Mouse (Mus musculus): ENCODE results near the gene Plek2.
"Not testable (repeated sequence)": the region's sequence is repeated elsewhere in the genome, so short reads cannot be mapped to it uniquely, and the experiment has no call there.

Gene Plek2

GRCm38 (mm10) chr12:78906707-78907162 is at the start of gene Plek2:
Gene Plek2, minus strand, starts transcription at chr12:78906964.
- DNase-seq: peak; percentile 78

- no peak for DNase-seq
Measured at GRCm38 (mm10) chr12:78956405-78956804, 49.6 kb upstream of the Plek2 start.

- DNase-seq: no peak
Measured at GRCm38 (mm10) chr12:78952484-78952883, 45.7 kb upstream of the Plek2 start.

GRCm38 (mm10) chr12:78952053-78952452 is 45.3 kb upstream of the Plek2 start:
- DNase-seq: no peak

DNA sequence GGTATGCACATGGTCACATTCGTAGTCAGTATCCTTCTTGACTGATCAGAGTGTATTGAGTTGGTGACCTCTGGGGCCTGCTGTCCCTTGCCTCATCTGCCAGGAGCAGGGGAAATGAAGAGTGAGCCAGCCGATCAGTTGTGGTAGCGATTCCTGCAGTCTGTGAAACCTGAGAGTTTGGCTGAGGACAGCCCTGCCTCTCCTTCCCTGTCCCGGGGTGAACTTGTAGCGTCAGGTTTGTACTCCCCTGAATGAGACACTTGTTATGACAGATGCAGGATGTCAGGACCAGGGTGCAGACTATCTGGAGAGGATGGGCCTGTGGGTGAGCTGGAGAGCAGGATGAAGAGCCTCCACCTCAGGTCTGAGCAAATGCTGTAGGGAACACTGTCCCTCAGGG is 40.9 kb upstream of the Plek2 start:
- no peak for DNase-seq

- peak; percentile 28 for DNase-seq
Measured at GRCm38 (mm10) chr12:78947161-78947560, 40.4 kb upstream of the Plek2 start.

- DNase-seq: no peak
Measured at GRCm38 (mm10) chr12:78942931-78943330, 36.2 kb upstream of the Plek2 start.

DNA sequence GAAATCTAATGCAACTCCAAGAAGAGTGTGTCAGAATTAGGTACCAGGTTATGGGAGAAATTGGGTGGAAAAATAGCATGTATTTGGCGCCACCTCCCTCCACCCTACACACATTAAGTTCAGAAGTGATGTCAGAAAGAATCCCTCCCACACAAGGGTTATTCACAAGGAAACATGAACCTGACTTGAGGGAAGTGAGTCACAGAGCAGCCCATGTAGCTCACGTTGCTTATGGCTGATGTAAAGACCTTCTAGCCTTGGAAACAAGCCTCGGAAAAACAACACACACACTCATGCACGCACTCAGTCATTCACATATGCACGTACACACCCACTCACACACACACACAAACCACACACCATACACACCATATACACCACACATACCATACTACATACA is 33.3 kb upstream of the Plek2 start:
- DNase-seq: no peak

DNA sequence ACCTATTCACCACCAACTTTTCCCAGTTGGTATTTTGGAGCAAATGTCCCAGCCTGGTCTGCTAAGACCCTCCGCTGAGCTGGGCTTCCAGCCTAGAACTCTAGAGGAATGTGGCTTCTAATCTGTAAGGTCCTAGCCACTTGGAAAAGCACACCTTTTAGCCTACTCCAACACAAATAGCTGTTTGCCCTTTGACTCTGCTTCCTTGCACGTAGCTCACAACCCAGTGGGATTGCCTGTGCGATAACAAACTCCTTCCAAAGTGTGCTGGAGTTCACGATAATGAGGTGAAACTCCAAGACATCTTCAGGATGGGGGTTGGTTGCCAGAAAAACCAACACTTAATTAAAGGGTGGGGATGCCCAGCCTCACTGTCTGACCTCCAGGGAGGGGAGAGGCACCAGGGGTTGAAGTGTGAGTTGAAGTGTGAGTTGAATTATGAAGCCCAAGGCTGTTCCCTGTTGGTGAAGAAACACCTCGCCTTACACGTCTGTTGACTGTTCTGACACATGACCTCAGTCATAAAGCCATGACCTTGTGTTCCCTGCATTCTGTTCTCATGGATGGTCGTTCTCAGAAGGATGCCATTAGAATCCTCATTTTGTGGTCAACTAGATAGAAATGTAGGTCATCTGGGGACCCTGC is 32.8 kb upstream of the Plek2 start:
- no peak for DNase-seq

DNA sequence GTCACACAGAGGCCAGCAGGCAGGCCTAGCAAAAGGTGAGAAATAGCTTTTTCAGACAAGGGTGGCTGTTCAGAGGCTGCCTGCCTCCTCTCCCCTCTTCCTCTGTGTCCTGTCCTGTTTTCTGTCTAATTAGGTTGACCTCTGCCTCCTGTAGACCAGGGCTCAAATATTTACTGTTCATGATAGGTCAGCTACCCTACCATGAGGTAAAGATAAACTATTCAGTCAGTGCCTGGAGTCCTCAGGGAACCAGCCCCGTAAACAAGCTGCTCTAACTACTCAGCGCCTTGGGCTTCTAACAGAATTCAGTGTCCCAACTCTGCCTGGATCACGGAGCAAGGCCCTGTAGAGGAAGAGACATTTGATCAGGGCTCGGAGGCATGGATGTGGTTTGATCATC is 29.7 kb upstream of the Plek2 start:
- no peak for DNase-seq

DNA sequence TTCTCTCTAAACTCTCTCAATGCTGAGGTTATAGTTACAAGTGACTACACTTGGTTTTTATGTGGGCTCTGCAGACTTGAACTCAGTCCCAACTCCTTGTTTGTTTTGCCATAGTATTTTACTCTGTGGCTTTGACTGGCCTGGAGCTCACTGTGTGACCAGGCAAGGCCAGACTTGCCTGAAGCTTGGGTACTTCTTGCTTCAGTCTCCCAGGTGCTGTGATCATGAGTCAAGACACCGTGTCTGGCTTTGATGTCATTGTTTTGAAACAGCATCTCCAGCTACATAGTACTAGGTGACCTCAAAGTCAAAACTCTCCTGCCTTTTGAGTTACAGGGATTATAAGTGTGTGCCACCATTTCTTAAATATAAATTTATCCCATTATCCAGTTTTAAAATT is 23.1 kb upstream of the Plek2 start:
- DNase-seq: no peak

- no peak for DNase-seq
Measured at GRCm38 (mm10) chr12:78927287-78927686, 20.5 kb upstream of the Plek2 start.

GRCm38 (mm10) chr12:78923539-78924189 is 16.9 kb upstream of the Plek2 start:
- no peak for DNase-seq

DNA sequence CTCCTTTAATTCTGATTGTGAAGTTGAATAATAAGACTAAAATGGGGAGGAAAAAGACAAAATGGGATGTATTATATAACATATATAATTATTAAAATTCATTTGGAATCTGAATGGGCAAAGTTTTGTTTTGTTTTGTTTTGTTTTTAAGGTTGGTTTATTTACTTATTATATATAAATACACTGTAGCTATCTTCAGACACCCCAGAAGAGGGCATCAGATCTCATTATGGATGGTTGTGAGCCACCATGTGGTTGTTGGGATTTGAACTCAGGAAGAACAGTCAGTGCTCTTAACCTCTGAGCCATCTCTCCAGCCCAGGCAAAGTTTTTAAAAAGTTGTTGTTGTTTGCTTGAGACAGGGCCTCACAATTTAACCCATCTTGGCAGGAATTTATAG is 16.2 kb upstream of the Plek2 start:
- DNase-seq: not testable (repeated sequence)

- DNase-seq: no peak
Measured at GRCm38 (mm10) chr12:78922058-78922457, 15.3 kb upstream of the Plek2 start.

- no peak for DNase-seq
Measured at GRCm38 (mm10) chr12:78921421-78921820, 14.7 kb upstream of the Plek2 start.

GRCm38 (mm10) chr12:78919079-78919712 is 12.4 kb upstream of the Plek2 start:
- peak; percentile 75 for DNase-seq

- peak; percentile 88 for DNase-seq
Measured at GRCm38 (mm10) chr12:78918227-78919078, 11.7 kb upstream of the Plek2 start.

GRCm38 (mm10) chr12:78916278-78916677 is 9.5 kb upstream of the Plek2 start:
- no peak for DNase-seq

- DNase-seq: no peak
Measured at GRCm38 (mm10) chr12:78915561-78915960, 8.8 kb upstream of the Plek2 start.

GRCm38 (mm10) chr12:78914458-78914857 is 7.7 kb upstream of the Plek2 start:
- DNase-seq: no peak

- no peak for DNase-seq
Measured at GRCm38 (mm10) chr12:78911707-78912417, 5.1 kb upstream of the Plek2 start.

All from thymus, postnatal 14 days (tissue).